Mouse (Mus musculus): Measurements from ENCODE around the gene Zg16. TPM values are rescaled to one million over a fixed set of nuclear protein-coding genes. Genes with fewer than 3 reads are reported as not detected.

Zg16 gene
- polyA plus RNA-seq, 1 experiment from 2014 or later = not detected

Small RNA genes lying within 50 kb of the gene (microRNA-seq; reads per million reads assigned to microRNA genes)
- not detected for gene Gm44343

Other genes with a start within 250 kb of the Zg16 start
- gene Doc2a, start 239.9 kb downstream of the Zg16 start, polyA plus RNA-seq (2014; fragmentation: Nextera tagmentation; extraction: Ambion mirVana) = 9.7 and 15.3 TPM in 2 replicates
- gene Hirip3, start 225.4 kb downstream of the Zg16 start, polyA plus RNA-seq (2014; fragmentation: Nextera tagmentation; extraction: Ambion mirVana) = 8.0 and 12.8 TPM in 2 replicates
- 93.5 and 95.8 TPM in 2 replicates for gene Ino80e, start 225.0 kb downstream of the Zg16 start, polyA plus RNA-seq (2014; fragmentation: Nextera tagmentation; extraction: Ambion mirVana)
- gene Taok2, start 202.6 kb downstream of the Zg16 start, polyA plus RNA-seq (2014; fragmentation: Nextera tagmentation; extraction: Ambion mirVana) = 39.0 and 39.5 TPM in 2 replicates
- gene Tmem219, start 164.4 kb downstream of the Zg16 start, polyA plus RNA-seq (2014; fragmentation: Nextera tagmentation; extraction: Ambion mirVana) = 29.2 and 34.9 TPM in 2 replicates
- 98.6 and 106 TPM in 2 replicates for gene Kctd13, start 158.4 kb downstream of the Zg16 start, polyA plus RNA-seq (2014; fragmentation: Nextera tagmentation; extraction: Ambion mirVana)
- gene Asphd1, start 137.7 kb downstream of the Zg16 start, polyA plus RNA-seq (2014; fragmentation: Nextera tagmentation; extraction: Ambion mirVana) = 6.5 and 7.0 TPM in 2 replicates
- gene Sez6l2, start 136.8 kb downstream of the Zg16 start, polyA plus RNA-seq (2014; fragmentation: Nextera tagmentation; extraction: Ambion mirVana) = 59.1 and 66.9 TPM in 2 replicates
- gene Cdipt, start 111.4 kb downstream of the Zg16 start, polyA plus RNA-seq (2014; fragmentation: Nextera tagmentation; extraction: Ambion mirVana) = 101 and 106 TPM in 2 replicates
- gene Cdiptos, start 111.2 kb downstream of the Zg16 start, polyA plus RNA-seq (2014; fragmentation: Nextera tagmentation; extraction: Ambion mirVana) = 1.1 and 1.3 TPM in 2 replicates
- gene Mvp, start 72.7 kb downstream of the Zg16 start, polyA plus RNA-seq (2014; fragmentation: Nextera tagmentation; extraction: Ambion mirVana) = 1.7 and 3.1 TPM in 2 replicates
- gene Pagr1b, start 70.8 kb downstream of the Zg16 start, polyA plus RNA-seq (2014; fragmentation: Nextera tagmentation; extraction: Ambion mirVana) = not detected in 2 replicates
- 21.2 and 38.3 TPM in 2 replicates for gene Pagr1a, start 70.0 kb downstream of the Zg16 start, polyA plus RNA-seq (2014; fragmentation: Nextera tagmentation; extraction: Ambion mirVana)
- 53.4 and 64.6 TPM in 2 replicates for gene Gm42742, start 66.2 kb downstream of the Zg16 start, polyA plus RNA-seq (2014; fragmentation: Nextera tagmentation; extraction: Ambion mirVana)
- gene Prrt2, start 66.1 kb downstream of the Zg16 start, polyA plus RNA-seq (2014; fragmentation: Nextera tagmentation; extraction: Ambion mirVana) = 21.8 and 28.9 TPM in 2 replicates
- 68.3 and 80.8 TPM in 2 replicates for gene Maz, start 60.3 kb downstream of the Zg16 start, polyA plus RNA-seq (2014; fragmentation: Nextera tagmentation; extraction: Ambion mirVana)
- 18.9 and 30.2 TPM in 2 replicates for gene Kif22, start 44.9 kb downstream of the Zg16 start, polyA plus RNA-seq (2014; fragmentation: Nextera tagmentation; extraction: Ambion mirVana)
- 0.84 and 2.2 TPM in 2 replicates for gene AI467606, start 4.0 kb upstream of the Zg16 start, polyA plus RNA-seq (2014; fragmentation: Nextera tagmentation; extraction: Ambion mirVana)
- gene Qprt, start 34.9 kb upstream of the Zg16 start, polyA plus RNA-seq (2014; fragmentation: Nextera tagmentation; extraction: Ambion mirVana) = 0.11 and 0.67 TPM in 2 replicates
- gene Spn, start 50.5 kb upstream of the Zg16 start, polyA plus RNA-seq (2014; fragmentation: Nextera tagmentation; extraction: Ambion mirVana) = not detected in 2 replicates
- gene Cd2bp2, start 108.7 kb upstream of the Zg16 start, polyA plus RNA-seq (2014; fragmentation: Nextera tagmentation; extraction: Ambion mirVana) = 59.5 and 81.1 TPM in 2 replicates
- gene Tbc1d10b, start 121.1 kb upstream of the Zg16 start, polyA plus RNA-seq (2014; fragmentation: Nextera tagmentation; extraction: Ambion mirVana) = 24.6 and 27.6 TPM in 2 replicates
- 4.3 and 4.5 TPM in 2 replicates for gene Mylpf, start 121.6 kb upstream of the Zg16 start, polyA plus RNA-seq (2014; fragmentation: Nextera tagmentation; extraction: Ambion mirVana)
- gene Zfp553, start 145.7 kb upstream of the Zg16 start, polyA plus RNA-seq (2014; fragmentation: Nextera tagmentation; extraction: Ambion mirVana) = 31.9 and 39.7 TPM in 2 replicates
- 11.6 and 13.6 TPM in 2 replicates for gene Sept1, start 145.8 kb upstream of the Zg16 start, polyA plus RNA-seq (2014; fragmentation: Nextera tagmentation; extraction: Ambion mirVana)
- 55.2 and 71.2 TPM in 2 replicates for gene Zfp771, start 156.9 kb upstream of the Zg16 start, polyA plus RNA-seq (2014; fragmentation: Nextera tagmentation; extraction: Ambion mirVana)
- 125 and 134 TPM in 2 replicates for gene Dctpp1, start 173.4 kb upstream of the Zg16 start, polyA plus RNA-seq (2014; fragmentation: Nextera tagmentation; extraction: Ambion mirVana)
- gene Sephs2, start 186.7 kb upstream of the Zg16 start, polyA plus RNA-seq (2014; fragmentation: Nextera tagmentation; extraction: Ambion mirVana) = 77.6 and 78.4 TPM in 2 replicates
- gene Itgal, start 208.9 kb upstream of the Zg16 start, polyA plus RNA-seq (2014; fragmentation: Nextera tagmentation; extraction: Ambion mirVana) = 0.22 and 0.39 TPM in 2 replicates

Measured in midbrain, embryonic 14.5 days (tissue).